Mouse (Mus musculus) forebrain, embryonic 13.5 days (tissue): ENCODE data around the gene Med13. TPM values are rescaled to one million over a fixed set of nuclear protein-coding genes. Genes with fewer than 3 reads are reported as not detected.
"Not testable (repeated sequence)": the region's sequence is repeated elsewhere in the genome, so short reads cannot be mapped to it uniquely, and the experiment has no call there.

ENCODE experiments used
- ATAC-seq: fragments of 200-750 bp; cut with Nextera tagmentation; 2 replicates; pipeline ENCODE4 v1.8.0; 2017
- H3K27ac ChIP-seq: fragments of 300-500 bp; sonication (generic); 2 replicates; pipeline ENCODE4 v1.5.1; 2015; ENCODE audit warnings: inconsistent platforms, mild to moderate bottlenecking, moderate library complexity
- H3K27me3 ChIP-seq: fragments of 300-500 bp; sonication (generic); 2 replicates; pipeline ENCODE4 v1.6.1; 2015; ENCODE audit warnings: mild to moderate bottlenecking, inconsistent platforms
- H3K36me3 ChIP-seq: fragments of 300-500 bp; sonication (generic); 2 replicates; pipeline ENCODE4 v1.6.1; 2015; ENCODE audit warnings: mild to moderate bottlenecking, inconsistent platforms; ENCODE audit not compliant: poor library complexity, severe bottlenecking
- H3K4me1 ChIP-seq: fragments of 300-500 bp; sonication (generic); 2 replicates; pipeline ENCODE4 v1.6.1; 2015; ENCODE audit warnings: inconsistent platforms
- H3K4me2 ChIP-seq: fragments of 300-500 bp; sonication (generic); 2 replicates; pipeline ENCODE4 v1.6.1; 2015; ENCODE audit warnings: inconsistent platforms, mild to moderate bottlenecking, moderate library complexity
- H3K4me3 ChIP-seq: fragments of 300-500 bp; sonication (generic); 2 replicates; pipeline ENCODE4 v1.5.1; 2015; ENCODE audit warnings: mild to moderate bottlenecking, inconsistent platforms
- H3K9ac ChIP-seq: fragments of 300-500 bp; sonication (generic); 2 replicates; pipeline ENCODE4 v1.6.1; 2015; ENCODE audit warnings: mild to moderate bottlenecking, inconsistent platforms
- H3K9me3 ChIP-seq: fragments of 300-500 bp; sonication (generic); replicated peaks from 2 replicates; pipeline ENCODE4 v1.6.1; 2016; ENCODE audit warnings: inconsistent platforms
- WGBS: fragments of 180-500 bp; shearing (Covaris S2); methylation state at CpG from one replicate; pipeline ENCODE4 v1.1.7; 2015; 5-methylcytosine and 5-hydroxymethylcytosine counted together
- polyA plus RNA-seq: library from polyadenylated mRNA; unstranded; fragments of >200 nt; fragmentation: Nextera tagmentation; extraction: Ambion mirVana; gene quantifications from 2 replicates; pipeline ENCODE4 v1.2.1, GENCODE M21; 2015

The Med13 gene
- polyA plus RNA-seq, 1 experiment from 2014 or later = 12.4 TPM

GRCm38 (mm10) chr11:86347387-86348122 lies 9.8 kb downstream of the Med13 start:
- 85% methylated on average over 5 of the region's 5 CpGs for WGBS

GRCm38 (mm10) chr11:86346525-86346924 lies 10.9 kb downstream of the Med13 start:
- Histone ChIP-seq H3K36me3 (peaks cover 21% of the 10 kb centered on the region), H3K9me3 (no peaks in the 10 kb centered on the region), H3K4me3 (no peak overlapping the region), H3K27ac (no peak overlapping the region), H3K9ac (no peak overlapping the region), H3K4me2 (no peak overlapping the region), H3K27me3 (no peaks in the 10 kb centered on the region), H3K4me1 (peaks cover 7% of the 10 kb centered on the region)
- ATAC-seq = no peak
- 91% methylated on average over 3 of the region's 3 CpGs for WGBS

More at GRCm38 (mm10) chr11:86347387-86348122, 9.8 kb downstream of the Med13 start:
- peaks cover 14% of the 10 kb centered on the region for H3K4me1 ChIP-seq
- H3K4me2 ChIP-seq = no peak overlapping the region
- no peak overlapping the region for H3K9ac ChIP-seq
- no peak for ATAC-seq
- no peak overlapping the region for H3K4me3 ChIP-seq
- no peaks in the 10 kb centered on the region for H3K27me3 ChIP-seq
- peaks cover 16% of the 10 kb centered on the region for H3K36me3 ChIP-seq
- no peak overlapping the region for H3K27ac ChIP-seq
- no peaks in the 10 kb centered on the region for H3K9me3 ChIP-seq

DNA sequence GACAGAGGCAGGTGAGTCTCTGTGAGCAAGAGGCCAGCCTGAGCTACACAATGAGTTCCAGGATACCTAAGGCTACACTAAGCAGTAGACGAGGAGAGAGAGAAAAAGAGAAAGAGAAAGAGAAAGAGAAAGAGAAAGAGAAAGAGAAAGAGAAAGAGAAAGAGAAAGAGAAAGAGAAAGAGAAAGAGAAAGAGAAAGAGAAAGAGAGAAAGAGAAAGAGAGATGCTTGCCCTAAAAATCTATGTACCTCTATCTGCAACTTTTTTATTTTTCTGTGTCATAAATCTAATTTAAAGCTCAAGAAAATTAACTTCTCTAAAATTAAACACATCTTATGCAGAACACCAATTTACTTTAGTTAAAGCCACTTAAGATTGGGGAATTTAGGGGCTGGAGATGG lies 12.5 kb downstream of the Med13 start:
- H3K9me3 ChIP-seq, H3K9ac ChIP-seq, H3K27me3 ChIP-seq, H3K4me2 ChIP-seq, H3K27ac ChIP-seq, H3K4me3 ChIP-seq, ATAC-seq, H3K4me1 ChIP-seq: not testable (repeated sequence)
- peaks cover 23% of the 10 kb centered on the region for H3K36me3 ChIP-seq
- WGBS = 93% methylated on average over 1 of the region's 1 CpGs

DNA sequence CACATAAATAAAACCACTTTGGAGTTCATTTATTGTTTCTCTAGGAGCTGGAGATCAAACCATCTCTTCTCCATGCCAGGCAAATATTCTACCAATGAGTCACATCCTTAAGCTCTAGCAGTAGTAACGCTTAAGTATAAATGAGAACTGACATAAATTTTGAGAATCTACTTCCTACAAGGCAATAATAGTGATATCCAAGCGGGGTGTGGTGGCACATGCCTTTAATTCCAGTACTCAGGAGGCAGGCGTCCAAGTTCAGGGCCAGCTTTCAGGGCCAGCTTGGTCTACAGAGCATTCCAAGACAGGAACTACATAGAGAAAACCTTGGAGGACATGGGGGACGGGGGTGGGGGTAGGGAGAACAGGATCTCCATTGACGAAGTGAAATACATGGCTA lies 33.2 kb downstream of the Med13 start:
- no peak overlapping the region for H3K27ac ChIP-seq
- no peak overlapping the region for H3K4me3 ChIP-seq
- peaks cover 39% of the 10 kb centered on the region for H3K36me3 ChIP-seq
- no peak overlapping the region for H3K4me2 ChIP-seq
- H3K4me1 ChIP-seq = no peaks in the 10 kb centered on the region
- H3K27me3 ChIP-seq = no peaks in the 10 kb centered on the region
- no peaks in the 10 kb centered on the region for H3K9me3 ChIP-seq
- H3K9ac ChIP-seq = no peak overlapping the region
- no peak for ATAC-seq
- 93% methylated on average over 5 of the region's 5 CpGs for WGBS

GRCm38 (mm10) chr11:86314992-86315391 lies 42.4 kb downstream of the Med13 start:
- H3K4me2 ChIP-seq, H3K9ac ChIP-seq, H3K4me1 ChIP-seq, H3K9me3 ChIP-seq, H3K4me3 ChIP-seq, H3K27me3 ChIP-seq, ATAC-seq, H3K27ac ChIP-seq: not testable (repeated sequence)
- peaks cover 31% of the 10 kb centered on the region for H3K36me3 ChIP-seq
- WGBS = 84% methylated on average over 3 of the region's 3 CpGs

DNA sequence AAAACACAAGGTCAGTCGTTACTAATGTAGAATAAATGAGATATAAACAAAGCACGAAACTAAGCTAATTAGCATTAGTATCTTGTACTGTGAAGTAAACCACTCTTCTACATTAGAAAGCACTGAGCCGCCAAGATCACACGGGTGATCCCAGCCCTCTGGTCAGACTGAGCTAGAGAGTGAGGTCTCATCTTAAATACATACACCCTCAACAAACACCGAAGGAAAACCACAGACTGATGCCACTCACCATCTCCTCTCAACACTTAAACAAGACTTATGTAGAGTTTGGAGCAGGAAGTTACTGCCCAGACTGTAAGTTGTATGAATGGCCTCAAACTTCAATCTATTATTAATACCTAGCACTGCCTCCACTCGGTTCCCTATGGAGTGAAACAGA lies 47.1 kb downstream of the Med13 start:
- Histone ChIP-seq H3K36me3 (peaks cover 23% of the 10 kb centered on the region), H3K4me1 (no peaks in the 10 kb centered on the region), H3K4me3 (no peak overlapping the region), H3K4me2 (no peak overlapping the region), H3K27me3 (no peaks in the 10 kb centered on the region), H3K9me3 (no peaks in the 10 kb centered on the region), H3K9ac (no peak overlapping the region), H3K27ac (no peak overlapping the region)
- ATAC-seq = no peak
- WGBS = 69% methylated on average over 6 of the region's 6 CpGs

DNA sequence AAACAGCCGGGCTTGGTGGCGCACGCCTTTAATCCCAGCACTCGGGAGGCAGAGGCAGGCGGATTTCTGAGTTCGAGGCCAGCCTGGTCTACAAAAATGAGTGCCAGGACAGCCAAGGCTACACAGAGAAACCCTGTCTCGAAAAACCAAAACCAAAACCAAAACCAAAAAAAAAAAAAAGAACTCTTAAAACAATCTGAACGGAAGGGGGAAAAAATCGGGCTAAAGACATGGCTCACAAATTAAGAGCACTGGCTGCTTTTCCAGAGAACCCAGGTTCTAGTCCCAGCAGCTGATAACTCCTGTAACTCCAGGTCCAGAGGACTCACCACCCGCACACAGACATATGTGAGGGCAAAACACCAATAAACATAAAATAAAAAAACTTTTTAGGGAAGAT lies 65.2 kb downstream of the Med13 start:
- ATAC-seq, H3K27ac ChIP-seq, H3K4me2 ChIP-seq, H3K9me3 ChIP-seq, H3K9ac ChIP-seq, H3K27me3 ChIP-seq, H3K4me3 ChIP-seq, H3K4me1 ChIP-seq: not testable (repeated sequence)
- peaks cover 30% of the 10 kb centered on the region for H3K36me3 ChIP-seq
- WGBS = 95% methylated on average over 10 of the region's 10 CpGs

GRCm38 (mm10) chr11:86291714-86292113 lies 65.7 kb downstream of the Med13 start:
- H3K36me3 ChIP-seq = peaks cover 26% of the 10 kb centered on the region
- ATAC-seq = no peak
- no peaks in the 10 kb centered on the region for H3K4me1 ChIP-seq
- H3K27me3 ChIP-seq = no peaks in the 10 kb centered on the region
- WGBS = 97% methylated on average over 6 of the region's 6 CpGs
- H3K4me3 ChIP-seq = no peak overlapping the region
- no peak overlapping the region for H3K27ac ChIP-seq
- H3K4me2 ChIP-seq = no peak overlapping the region
- H3K9ac ChIP-seq = no peak overlapping the region
- H3K9me3 ChIP-seq = no peaks in the 10 kb centered on the region

GRCm38 (mm10) chr11:86285729-86286128 lies 71.7 kb downstream of the Med13 start:
- no peak overlapping the region for H3K4me3 ChIP-seq
- H3K27ac ChIP-seq = no peak overlapping the region
- H3K27me3 ChIP-seq = no peaks in the 10 kb centered on the region
- H3K9ac ChIP-seq = no peak overlapping the region
- WGBS = 92% methylated on average over 8 of the region's 8 CpGs
- no peaks in the 10 kb centered on the region for H3K9me3 ChIP-seq
- ATAC-seq = no peak
- H3K4me2 ChIP-seq = no peak overlapping the region
- H3K36me3 ChIP-seq = peaks cover 78% of the 10 kb centered on the region
- no peaks in the 10 kb centered on the region for H3K4me1 ChIP-seq

DNA sequence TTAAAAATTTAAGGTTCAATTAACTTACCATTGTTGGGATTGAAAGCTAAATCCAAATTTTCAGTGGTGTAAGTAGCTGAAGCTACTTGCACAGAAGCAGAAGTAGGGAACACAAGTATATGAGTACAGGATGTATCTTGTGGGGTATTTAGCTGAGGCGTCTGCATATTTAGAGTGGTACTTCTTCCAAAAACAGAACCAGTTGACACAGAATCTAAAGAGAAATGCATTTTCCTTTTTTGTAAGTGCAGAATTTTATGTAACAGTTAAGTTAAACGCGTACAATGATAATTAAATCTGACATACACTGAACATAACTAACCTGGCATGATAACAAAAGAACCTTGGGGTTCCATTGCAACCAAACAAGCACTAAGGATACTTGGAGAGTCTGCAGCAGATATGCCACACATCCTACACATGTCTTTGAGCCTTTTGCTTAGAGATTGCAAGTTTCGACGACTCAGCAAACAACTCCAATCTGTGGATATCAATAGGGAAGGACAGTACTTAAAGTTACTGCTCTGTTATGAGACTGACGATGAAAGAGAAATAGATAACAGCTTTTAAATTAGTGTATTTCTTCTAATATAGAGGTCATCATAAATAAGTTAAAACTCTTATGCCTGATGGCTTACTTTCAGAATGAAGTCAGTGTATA lies 78.8 kb downstream of the Med13 start:
- no peak overlapping the region for H3K9ac ChIP-seq
- WGBS = 95% methylated on average over 6 of the region's 6 CpGs
- no peak overlapping the region for H3K27ac ChIP-seq

GRCm38 (mm10) chr11:86257460-86258076 lies 99.8 kb downstream of the Med13 start, which contains the start of gene Ints2:
Gene Ints2 (minus strand): TSS chr11:86257575.
- peak within 1 kb of the TSS; percentile 64 for H3K27ac ChIP-seq
- peaks cover 8% of the 10 kb centered on the region; the same call in 1 of the 2 replicates for H3K36me3 ChIP-seq
- no peaks in the 10 kb centered on the region for H3K9me3 ChIP-seq
- H3K4me2 ChIP-seq = peak within 1 kb of the TSS; percentile 78
- 7% methylated on average over 32 of the region's 32 CpGs for WGBS
- H3K4me3 ChIP-seq = peak within 1 kb of the TSS; percentile 75
- H3K27me3 ChIP-seq = no peaks in the 10 kb centered on the region
- H3K9ac ChIP-seq = peak within 1 kb of the TSS; percentile 94
- ATAC-seq = peak; percentile 98
- H3K4me1 ChIP-seq = peaks cover 16% of the 10 kb centered on the region

More for the DNA sequence above, 78.8 kb downstream of the Med13 start:
- Histone ChIP-seq H3K36me3 (peaks cover 84% of the 10 kb centered on the region), H3K27me3 (no peaks in the 10 kb centered on the region), H3K4me2 (no peak overlapping the region), H3K9me3 (no peaks in the 10 kb centered on the region), H3K4me1 (no peaks in the 10 kb centered on the region), H3K4me3 (no peak overlapping the region)
- no peak for ATAC-seq

GRCm38 (mm10) chr11:86257054-86257453 lies 100.3 kb downstream of the Med13 start:
- Histone ChIP-seq H3K9me3 (no peaks in the 10 kb centered on the region), H3K4me1 (peaks cover 16% of the 10 kb centered on the region), H3K27me3 (no peaks in the 10 kb centered on the region), H3K4me3 (peak overlapping the region; percentile 75), H3K27ac (peak overlapping the region; percentile 64), H3K9ac (peak overlapping the region; percentile 94), H3K36me3 (peaks cover 13% of the 10 kb centered on the region), H3K4me2 (peak overlapping the region; percentile 78)
- ATAC-seq = peak; percentile 67
- under 1% methylated on average over 22 of the region's 22 CpGs for WGBS
